Comparison of ENCODE assay signal across 9 mouse cellular contexts in genomic region chr12:69474141-69474915, GRCm38 (mm10).
DNase-seq lines count a peak whose midpoint lies in the region; ATAC-seq and TF ChIP-seq lines count a peak whose summit lies in the region.
"Had no signal": no experiment of that assay in that cellular context is flagged by ENCODE, and none has a peak within 500 bp of the region (broad histone marks: within the 10 kb centered on the region; RNA-seq: fewer than 3 reads in every experiment).

No protein-coding gene starts in this region.

- POLR2A ChIA-PET in Patski (lab: Charles Lee): interaction anchor here (0.6 to 1.5 kb wide), 2 partner anchors 26 to 133 kb away, joined by 3 read pairs; no protein-coding TSS in a partner anchor

- H3K9ac ChIP-seq in limb, embryonic 14.5 days (ENCODE audit: low read depth, low read length, severe bottlenecking): no peak overlapping the region
- H3K9ac ChIP-seq: liver, embryonic 14.5 days had no signal

- CTCF ChIA-PET in Patski (lab: Charles Lee): interaction anchor here (0.8 to 1.0 kb wide), 2 partner anchors 22 to 100 kb away, joined by 3 to 4 read pairs; no protein-coding TSS in a partner anchor

- peak; percentile 41 to 60 for DNase-seq in kidney, postnatal 4 days
- no peak for DNase-seq in kidney, adult 8-10 months
- DNase-seq in Patski (ENCODE audit: low read depth, low spot score): no peak
- DNase-seq in gastrocnemius, postnatal 25 days: peak; percentile 66
- DNase-seq in limb, embryonic 14.5 days (ENCODE audit: low spot score): peak; percentile 68
- no peak for DNase-seq in left cerebral cortex, postnatal 36 days (ENCODE audit: low spot score in 2 of 2)
- no peak for DNase-seq in adrenal gland, postnatal 25 days
- no peak for DNase-seq in ovary, postnatal 36 days (ENCODE audit: low spot score)

- no peaks in the 10 kb centered on the region for H3K36me3 ChIP-seq in limb, embryonic 14.5 days (ENCODE audit: control insufficient read depth, insufficient read depth, low read length)

- no peaks in the 10 kb centered on the region for H3K27me3 ChIP-seq in Patski
- H3K27me3 ChIP-seq in limb, embryonic 14.5 days (ENCODE audit: control insufficient read depth, insufficient read depth, low read length): no peaks in the 10 kb centered on the region

- ATAC-seq in Patski: peak; percentile 60
- ATAC-seq in limb, embryonic 14.5 days (ENCODE audit: low FRiP score, low read depth): peak; percentile 48

- H3K4me3 ChIP-seq in limb, embryonic 14.5 days (replicated peaks; ENCODE audit: low read length): no peak overlapping the region

- intact Hi-C loops in left cerebral cortex, postnatal 36 days (cut with DNase I): no loop called here

- H3K4me1 ChIP-seq in limb, embryonic 14.5 days (ENCODE audit: control insufficient read depth, insufficient read depth, low read length): peaks cover 52% of the 10 kb centered on the region

- H3K9me3 ChIP-seq in limb, embryonic 14.5 days (ENCODE audit: control insufficient read depth, low read length): no peaks in the 10 kb centered on the region

- peak overlapping the region; percentile 92 for H3K27ac ChIP-seq in limb, embryonic 14.5 days (replicated peaks; ENCODE audit: low read depth, low read length)
- H3K27ac ChIP-seq: liver, embryonic 14.5 days had no signal

- no peak for TF ChIP-seq POLR2A in limb, embryonic 14.5 days (IDR thresholded peaks at IDR 0.05; ENCODE audit: borderline replicate concordance, extremely low read depth, insufficient read depth, insufficient read length)

- no peak for TF ChIP-seq CTCF in Patski (IDR thresholded peaks at IDR 0.05)

- peak overlapping the region; percentile 37 for H3K4me2 ChIP-seq in limb, embryonic 14.5 days (replicated peaks; ENCODE audit: low read depth, low read length, severe bottlenecking)

- in situ Hi-C loops in Patski (cut with MboI; ENCODE audit: low pct_unique_long_range_greater_than_20kb): no loop called here

- WGBS in limb, embryonic 14.5 days: 16% methylated on average over 14 of the region's 14 CpGs

Comparison
In these comparisons a context has a peak if more than half of its experiments do, and no peak if none do; other contexts are left out.
1. DNase-seq: peak in kidney, postnatal 4 days (2 of 2), gastrocnemius, postnatal 25 days (single experiment) and limb, embryonic 14.5 days (single experiment); none in kidney, adult 8-10 months (0 of 2), Patski (single experiment), left cerebral cortex, postnatal 36 days (0 of 2), adrenal gland, postnatal 25 days (single experiment) and ovary, postnatal 36 days (single experiment).